Mouse (Mus musculus): ENCODE results near the gene Fnbp1l. TPM values are rescaled to one million over a fixed set of nuclear protein-coding genes. Genes with fewer than 3 reads are reported as not detected.
A peak's percentile ranks its signal among the peaks of the same experiment; 100 is the strongest.

Fnbp1l gene
- 76.1 and 80.4 TPM in 2 replicates for polyA plus RNA-seq (2012; rRNA removed)
- 47.5 and 56.2 TPM in 2 replicates for polyA plus RNA-seq (2014; fragmentation: Nextera tagmentation; extraction: Ambion mirVana)

DNA sequence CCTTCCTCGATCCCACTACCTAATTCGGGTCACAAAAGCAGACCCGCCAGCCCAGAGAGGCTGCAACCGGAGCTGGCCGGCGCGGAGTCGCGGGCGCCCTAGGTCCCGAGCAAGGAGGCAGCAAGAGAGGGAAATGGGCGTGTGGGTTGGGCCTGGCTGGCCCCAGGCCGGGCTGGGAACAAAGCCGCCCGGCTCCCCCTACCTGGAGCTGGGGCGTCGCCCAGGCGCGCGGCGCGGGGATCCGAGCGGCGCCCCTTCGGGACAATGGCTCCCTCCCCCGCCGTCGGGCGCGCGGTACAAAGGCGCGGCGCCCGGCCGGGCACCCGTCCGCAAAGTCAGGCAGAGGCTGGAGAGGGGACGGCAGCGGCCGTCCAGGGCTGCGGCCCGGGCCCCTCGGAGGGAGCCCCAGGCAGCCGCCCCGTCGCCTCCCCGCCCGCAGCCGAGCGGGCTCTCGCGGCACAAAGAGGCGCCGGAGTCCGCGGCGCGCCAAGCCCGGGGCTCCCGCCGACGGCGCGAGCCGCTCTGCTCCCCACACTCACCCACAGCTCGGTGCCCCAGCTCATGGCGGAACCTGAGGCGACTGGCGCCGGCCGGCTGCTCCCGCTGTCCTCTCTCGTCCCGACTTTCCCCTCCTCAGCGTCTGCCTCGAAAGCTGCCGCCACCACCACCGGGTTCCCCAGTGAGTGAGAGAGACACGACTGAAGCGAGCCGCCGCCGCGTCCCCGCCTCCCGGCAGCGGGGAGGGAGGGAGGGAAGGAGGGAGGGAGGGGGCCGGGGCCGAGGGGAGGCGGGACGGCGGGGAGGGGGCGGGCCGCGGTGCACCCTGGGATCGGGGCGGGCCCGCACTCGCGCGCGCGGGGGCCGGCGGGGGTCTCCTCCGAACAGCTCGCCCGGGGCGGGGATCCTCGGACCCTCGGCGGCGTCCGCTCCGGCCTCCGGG is at the start of gene Fnbp1l:
Gene Fnbp1l (minus strand): TSS at position 725 of the 940 bp plus-strand sequence.
- no peaks in the 10 kb centered on the region for H3K36me3 ChIP-seq (ENCODE audit: control insufficient read depth, insufficient read depth, low read length)
- no peaks in the 10 kb centered on the region for H3K27me3 ChIP-seq (ENCODE audit: control insufficient read depth, insufficient read depth, low read length)
- TF ChIP-seq POLR2A (IDR thresholded peaks at IDR 0.05; ENCODE audit: borderline replicate concordance, extremely low read depth, insufficient read depth, insufficient read length) = peak; percentile 92; the same call in 1 of the 2 replicates
- peak; percentile 78 for DNase-seq (ENCODE audit: low spot score)
- peaks cover 26% of the 10 kb centered on the region for H3K4me1 ChIP-seq (ENCODE audit: control insufficient read depth, insufficient read depth, low read length)
- H3K9me3 ChIP-seq (ENCODE audit: control insufficient read depth, low read length) = no peaks in the 10 kb centered on the region
- peak within 1 kb of the TSS; percentile 97 for H3K27ac ChIP-seq (replicated peaks; ENCODE audit: low read depth, low read length)
- peak; percentile 88 for ATAC-seq (ENCODE audit: low FRiP score, low read depth)
- peak within 1 kb of the TSS; percentile 98 for H3K9ac ChIP-seq (ENCODE audit: low read depth, low read length, severe bottlenecking)
- H3K4me2 ChIP-seq (replicated peaks; ENCODE audit: low read depth, low read length, severe bottlenecking) = peak within 1 kb of the TSS; percentile 85
- 0% methylated on average over 27 of the region's 118 CpGs for WGBS
- H3K4me3 ChIP-seq (replicated peaks; ENCODE audit: low read length) = peak within 1 kb of the TSS; percentile 81

DNA sequence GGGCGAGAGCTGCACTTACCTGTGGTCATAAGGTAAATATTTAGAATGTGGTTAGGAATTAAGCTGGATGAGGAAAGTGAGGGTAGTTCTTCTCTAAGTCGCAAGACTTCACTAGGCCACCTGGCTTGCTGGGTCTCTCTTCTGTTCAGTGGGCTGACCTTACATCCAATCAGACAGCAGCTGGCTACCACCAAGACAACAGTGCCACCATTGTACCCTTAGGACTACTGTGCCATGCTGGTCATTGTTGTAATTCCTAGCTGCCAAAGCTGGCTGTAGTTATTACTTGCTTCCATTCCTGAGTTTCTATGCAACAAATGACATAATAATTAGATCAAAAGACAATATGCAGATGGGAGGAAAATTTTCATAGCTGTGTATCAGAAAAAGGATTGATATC is 41.3 kb upstream of the Fnbp1l start:
- TF ChIP-seq POLR2A (IDR thresholded peaks at IDR 0.05; ENCODE audit: borderline replicate concordance, extremely low read depth, insufficient read depth, insufficient read length) = no peak
- no peak for DNase-seq (ENCODE audit: low spot score)
- 85% methylated on average over 2 of the region's 2 CpGs for WGBS
- Histone ChIP-seq H3K27ac (replicated peaks; ENCODE audit: low read depth, low read length) (no peak overlapping the region), H3K27me3 (ENCODE audit: control insufficient read depth, insufficient read depth, low read length) (no peaks in the 10 kb centered on the region), H3K4me2 (replicated peaks; ENCODE audit: low read depth, low read length, severe bottlenecking) (no peak overlapping the region), H3K9me3 (ENCODE audit: control insufficient read depth, low read length) (no peaks in the 10 kb centered on the region), H3K9ac (ENCODE audit: low read depth, low read length, severe bottlenecking) (no peak overlapping the region), H3K4me1 (ENCODE audit: control insufficient read depth, insufficient read depth, low read length) (no peaks in the 10 kb centered on the region), H3K36me3 (ENCODE audit: control insufficient read depth, insufficient read depth, low read length) (no peaks in the 10 kb centered on the region), H3K4me3 (replicated peaks; ENCODE audit: low read length) (no peak overlapping the region)
- no peak for ATAC-seq (ENCODE audit: low FRiP score, low read depth)

DNA sequence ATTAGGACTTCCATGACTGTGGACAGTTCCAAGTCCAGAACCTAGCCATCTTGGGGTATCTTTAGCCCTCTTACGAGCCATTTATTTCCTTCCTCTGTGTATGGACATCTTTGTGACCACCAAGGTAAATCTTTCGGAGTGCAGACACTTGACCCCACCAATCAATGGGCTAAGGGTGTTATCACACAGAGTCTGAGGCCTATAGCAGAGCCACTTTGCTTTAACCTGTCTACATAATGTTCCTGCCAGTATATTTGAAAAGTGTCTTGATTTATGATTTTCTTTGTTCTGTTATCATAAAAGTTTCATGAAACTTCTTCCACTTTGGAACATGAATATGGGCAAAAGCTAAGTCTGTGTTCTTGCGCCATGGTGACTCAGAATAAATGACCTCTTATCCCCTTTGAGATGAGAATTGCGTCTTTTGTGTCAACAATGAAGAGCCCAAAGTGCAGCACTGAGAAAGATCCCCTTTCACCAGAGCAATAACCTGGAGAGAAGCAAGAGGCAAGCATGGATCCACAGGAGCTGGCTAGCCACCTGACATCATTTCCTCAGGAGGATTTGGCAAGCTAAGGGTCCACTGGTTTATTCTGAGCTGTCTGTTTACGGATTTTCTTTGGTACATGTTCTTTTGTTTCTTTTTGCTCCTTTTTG is 39.9 kb upstream of the Fnbp1l start:
- no peak for DNase-seq (ENCODE audit: low spot score)
- Histone ChIP-seq H3K9me3 (ENCODE audit: control insufficient read depth, low read length) (no peaks in the 10 kb centered on the region), H3K4me1 (ENCODE audit: control insufficient read depth, insufficient read depth, low read length) (no peaks in the 10 kb centered on the region), H3K27ac (replicated peaks; ENCODE audit: low read depth, low read length) (no peak overlapping the region), H3K27me3 (ENCODE audit: control insufficient read depth, insufficient read depth, low read length) (no peaks in the 10 kb centered on the region), H3K9ac (ENCODE audit: low read depth, low read length, severe bottlenecking) (no peak overlapping the region), H3K4me3 (replicated peaks; ENCODE audit: low read length) (no peak overlapping the region), H3K4me2 (replicated peaks; ENCODE audit: low read depth, low read length, severe bottlenecking) (no peak overlapping the region), H3K36me3 (ENCODE audit: control insufficient read depth, insufficient read depth, low read length) (no peaks in the 10 kb centered on the region)
- TF ChIP-seq POLR2A (IDR thresholded peaks at IDR 0.05; ENCODE audit: borderline replicate concordance, extremely low read depth, insufficient read depth, insufficient read length) = no peak
- no peak for ATAC-seq (ENCODE audit: low FRiP score, low read depth)
- WGBS = 83% methylated on average over 5 of the region's 5 CpGs

DNA sequence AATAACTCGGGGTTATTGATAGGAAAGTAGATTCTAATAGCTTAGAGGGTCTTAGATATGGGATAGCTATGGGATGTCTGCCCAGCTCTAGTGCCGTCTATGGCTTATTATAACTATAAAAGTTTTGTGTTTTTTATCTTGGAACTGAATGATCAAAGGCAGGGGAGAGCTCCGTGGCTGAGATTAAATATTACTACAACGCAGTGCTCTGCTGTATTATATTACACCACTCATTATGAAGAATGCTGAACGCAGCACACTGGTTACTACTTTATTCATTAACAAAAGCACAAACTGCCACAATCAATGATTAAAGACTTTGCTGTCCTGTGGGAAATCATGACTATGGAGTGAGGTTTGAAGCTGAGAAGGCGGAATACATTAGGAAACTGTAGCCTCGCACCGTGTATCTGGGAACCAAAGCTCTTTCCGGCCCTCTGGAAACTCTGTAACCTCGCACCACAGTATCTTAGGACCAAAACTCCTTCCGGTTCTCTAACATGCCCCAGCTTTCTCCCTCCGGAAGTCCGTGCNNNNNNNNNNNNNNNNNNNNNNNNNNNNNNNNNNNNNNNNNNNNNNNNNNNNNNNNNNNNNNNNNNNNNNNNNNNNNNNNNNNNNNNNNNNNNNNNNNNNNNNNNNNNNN is 27.8 kb upstream of the Fnbp1l start:
- H3K27me3 ChIP-seq (ENCODE audit: control insufficient read depth, insufficient read depth, low read length) = no peaks in the 10 kb centered on the region
- no peaks in the 10 kb centered on the region for H3K4me1 ChIP-seq (ENCODE audit: control insufficient read depth, insufficient read depth, low read length)
- no peaks in the 10 kb centered on the region for H3K9me3 ChIP-seq (ENCODE audit: control insufficient read depth, low read length)
- H3K36me3 ChIP-seq (ENCODE audit: control insufficient read depth, insufficient read depth, low read length) = no peaks in the 10 kb centered on the region
- ATAC-seq (ENCODE audit: low FRiP score, low read depth) (no peak), DNase-seq (ENCODE audit: low spot score) (no peak)
- H3K9ac ChIP-seq (ENCODE audit: low read depth, low read length, severe bottlenecking) = no peak overlapping the region
- 54% methylated on average over 13 of the region's 13 CpGs for WGBS
- H3K27ac ChIP-seq (replicated peaks; ENCODE audit: low read depth, low read length) = no peak overlapping the region
- no peak for TF ChIP-seq POLR2A (IDR thresholded peaks at IDR 0.05; ENCODE audit: borderline replicate concordance, extremely low read depth, insufficient read depth, insufficient read length)
- no peak overlapping the region for H3K4me2 ChIP-seq (replicated peaks; ENCODE audit: low read depth, low read length, severe bottlenecking)
- no peak overlapping the region for H3K4me3 ChIP-seq (replicated peaks; ENCODE audit: low read length)

DNA sequence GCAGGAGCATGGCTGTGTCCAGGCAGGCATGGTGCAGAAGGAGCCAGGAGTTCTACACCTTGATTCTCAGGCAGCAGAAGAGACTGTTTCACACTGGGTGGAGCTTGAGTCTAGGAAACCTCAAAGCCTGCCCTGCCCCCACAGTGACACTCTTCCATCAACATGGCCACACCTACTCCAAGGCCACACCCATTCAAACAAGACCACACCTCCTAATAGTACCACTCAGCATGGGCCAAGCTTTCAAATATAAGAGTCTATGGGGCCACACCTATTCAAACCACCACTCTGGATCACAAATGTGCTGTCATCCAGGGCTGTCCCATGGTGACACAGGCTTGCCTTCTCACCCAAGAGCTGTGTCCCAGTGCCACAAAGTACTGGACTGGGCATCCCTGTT is 20.8 kb upstream of the Fnbp1l start:
- Histone ChIP-seq H3K27me3 (ENCODE audit: control insufficient read depth, insufficient read depth, low read length) (no peaks in the 10 kb centered on the region), H3K4me1 (ENCODE audit: control insufficient read depth, insufficient read depth, low read length) (peaks cover 4% of the 10 kb centered on the region; the same call in 1 of the 2 replicates), H3K4me2 (replicated peaks; ENCODE audit: low read depth, low read length, severe bottlenecking) (no peak overlapping the region), H3K36me3 (ENCODE audit: control insufficient read depth, insufficient read depth, low read length) (no peaks in the 10 kb centered on the region), H3K27ac (replicated peaks; ENCODE audit: low read depth, low read length) (no peak overlapping the region), H3K9me3 (ENCODE audit: control insufficient read depth, low read length) (no peaks in the 10 kb centered on the region), H3K9ac (ENCODE audit: low read depth, low read length, severe bottlenecking) (no peak overlapping the region), H3K4me3 (replicated peaks; ENCODE audit: low read length) (no peak overlapping the region)
- DNase-seq (ENCODE audit: low spot score) = no peak
- no peak for ATAC-seq (ENCODE audit: low FRiP score, low read depth)
- TF ChIP-seq POLR2A (IDR thresholded peaks at IDR 0.05; ENCODE audit: borderline replicate concordance, extremely low read depth, insufficient read depth, insufficient read length) = no peak
